Mouse (Mus musculus) left cerebral cortex, adult 18-20 months (tissue): Measurements from ENCODE around the gene Hes6. TPM values are rescaled to one million over a fixed set of nuclear protein-coding genes. Genes with fewer than 3 reads are reported as not detected.

Experiments
- total RNA-seq, 2 experiments: library from RNA; stranded (reverse); gene quantifications; 2 replicates each; pipeline ENCODE4 v1.2.3; 2021

The Hes6 gene
- total RNA-seq, 2 experiments from 2014 or later: 15.3 to 17.4 TPM

Other genes with a start within 250 kb of the Hes6 start
- 10 to 100 TPM; 51.6 to 52.7 TPM for gene Ramp1, start 234.2 kb downstream of the Hes6 start, total RNA-seq
- 10 to 100 TPM; 57.6 to 57.9 TPM for gene Ube2f, start 163.7 kb downstream of the Hes6 start, total RNA-seq
- gene Scly, start 115.7 kb downstream of the Hes6 start, total RNA-seq: 10 to 100 TPM; 18.8 to 20.8 TPM
- under 1 TPM; 0.16 to 0.26 TPM for gene Espnl, start 92.0 kb downstream of the Hes6 start, total RNA-seq
- gene Klhl30, start 63.0 kb downstream of the Hes6 start, total RNA-seq: under 1 TPM; 0.26 to 0.30 TPM
- gene Erfe, start 47.6 kb downstream of the Hes6 start, total RNA-seq: under 1 TPM; 0.30 to 0.58 TPM
- gene Ilkap, start 15.2 kb downstream of the Hes6 start, total RNA-seq: 10 to 100 TPM; 60.1 to 64.3 TPM
- gene Per2, start 45.3 kb upstream of the Hes6 start, total RNA-seq: 10 to 100 TPM; 39.0 to 39.1 TPM
- gene Traf3ip1, start 80.6 kb upstream of the Hes6 start, total RNA-seq: 10 to 100 TPM; 13.4 to 16.0 TPM
- 10 to 100 TPM; 42.0 to 42.1 TPM for gene Asb1, start 126.5 kb upstream of the Hes6 start, total RNA-seq